Mouse (Mus musculus): ENCODE results near the gene Atxn1. TPM values are rescaled to one million over a fixed set of nuclear protein-coding genes. Genes with fewer than 3 reads are reported as not detected.
A peak's percentile ranks its signal among the peaks of the same experiment; 100 is the strongest.

The Atxn1 gene
- polyA plus RNA-seq, 1 experiment from 2014 or later: 6.8 TPM

GRCm38 (mm10) chr13:45577366-45577765, 387.4 kb downstream of the Atxn1 start:
- ATAC-seq (replicated peaks; ENCODE audit: low FRiP score, low read depth): no peak
- no peak for TF ChIP-seq CTCF (IDR thresholded peaks at IDR 0.05; ENCODE audit: low read depth)
- no peaks in the 10 kb centered on the region for H3K27me3 ChIP-seq (ENCODE audit: insufficient read depth, low read length)
- H3K4me1 ChIP-seq (replicated peaks; ENCODE audit: insufficient read depth, low read length): peaks cover 5% of the 10 kb centered on the region
- no peak overlapping the region for H3K4me3 ChIP-seq (replicated peaks; ENCODE audit: low read depth, low read length)
- H3K9ac ChIP-seq (ENCODE audit: low read depth, low read length): no peak overlapping the region
- H3K36me3 ChIP-seq (ENCODE audit: insufficient read depth, low read length): no peaks in the 10 kb centered on the region
- H3K27ac ChIP-seq: no peak overlapping the region
- WGBS: 53% methylated on average over 5 of the region's 5 CpGs
- no peaks in the 10 kb centered on the region for H3K9me3 ChIP-seq (replicated peaks; ENCODE audit: low read length)
- DNase-seq (ENCODE audit: low spot score): no peak
- H3K4me2 ChIP-seq (ENCODE audit: low read length): no peak overlapping the region

GRCm38 (mm10) chr13:45576185-45576584, 388.6 kb downstream of the Atxn1 start:
- H3K4me1 ChIP-seq (replicated peaks; ENCODE audit: insufficient read depth, low read length): peaks cover 5% of the 10 kb centered on the region; the same call in 1 of the 2 replicates
- H3K27me3 ChIP-seq (ENCODE audit: insufficient read depth, low read length): no peaks in the 10 kb centered on the region
- H3K27ac ChIP-seq: peak overlapping the region; percentile 89
- H3K36me3 ChIP-seq (ENCODE audit: insufficient read depth, low read length): no peaks in the 10 kb centered on the region
- ATAC-seq (replicated peaks; ENCODE audit: low FRiP score, low read depth): no peak; the same call in 1 of the 2 replicates
- H3K4me2 ChIP-seq (ENCODE audit: low read length): peak overlapping the region; percentile 14; the same call in 1 of the 2 replicates
- WGBS: 46% methylated on average over 4 of the region's 4 CpGs
- H3K4me3 ChIP-seq (replicated peaks; ENCODE audit: low read depth, low read length): no peak overlapping the region
- TF ChIP-seq CTCF (IDR thresholded peaks at IDR 0.05; ENCODE audit: low read depth): no peak
- H3K9ac ChIP-seq (ENCODE audit: low read depth, low read length): no peak overlapping the region
- peak; percentile 91 for DNase-seq (ENCODE audit: low spot score)
- no peaks in the 10 kb centered on the region for H3K9me3 ChIP-seq (replicated peaks; ENCODE audit: low read length)

GRCm38 (mm10) chr13:45572768-45573167, 392.0 kb downstream of the Atxn1 start:
- TF ChIP-seq CTCF (IDR thresholded peaks at IDR 0.05; ENCODE audit: low read depth): peak; percentile 85
- DNase-seq (ENCODE audit: low spot score): peak; percentile 86
- Histone ChIP-seq H3K27me3 (ENCODE audit: insufficient read depth, low read length) (no peaks in the 10 kb centered on the region), H3K9ac (ENCODE audit: low read depth, low read length) (no peak overlapping the region), H3K27ac (no peak overlapping the region), H3K36me3 (ENCODE audit: insufficient read depth, low read length) (no peaks in the 10 kb centered on the region), H3K4me2 (ENCODE audit: low read length) (no peak overlapping the region), H3K4me1 (replicated peaks; ENCODE audit: insufficient read depth, low read length) (peaks cover 5% of the 10 kb centered on the region; the same call in 1 of the 2 replicates), H3K9me3 (replicated peaks; ENCODE audit: low read length) (no peaks in the 10 kb centered on the region), H3K4me3 (replicated peaks; ENCODE audit: low read depth, low read length) (no peak overlapping the region)
- 27% methylated on average over 4 of the region's 4 CpGs for WGBS
- ATAC-seq (replicated peaks; ENCODE audit: low FRiP score, low read depth): no peak

- Histone ChIP-seq H3K4me2 (ENCODE audit: low read length) (peak overlapping the region; percentile 21; the same call in 1 of the 2 replicates), H3K27ac (no peak overlapping the region), H3K4me1 (replicated peaks; ENCODE audit: insufficient read depth, low read length) (peaks cover 5% of the 10 kb centered on the region; the same call in 1 of the 2 replicates), H3K9me3 (replicated peaks; ENCODE audit: low read length) (no peaks in the 10 kb centered on the region), H3K27me3 (ENCODE audit: insufficient read depth, low read length) (no peaks in the 10 kb centered on the region), H3K9ac (ENCODE audit: low read depth, low read length) (no peak overlapping the region), H3K36me3 (ENCODE audit: insufficient read depth, low read length) (0 out of 2 replicates have a peak, but pooled peaks cover 5% of the 10 kb centered on the region), H3K4me3 (replicated peaks; ENCODE audit: low read depth, low read length) (no peak overlapping the region)
- DNase-seq (ENCODE audit: low spot score): peak; percentile 88
- ATAC-seq (replicated peaks; ENCODE audit: low FRiP score, low read depth): peak; percentile 33; the same call in 1 of the 2 replicates
- peak; percentile 98 for TF ChIP-seq CTCF (IDR thresholded peaks at IDR 0.05; ENCODE audit: low read depth)
- WGBS: 6% methylated on average over 6 of the region's 6 CpGs
Observed at GRCm38 (mm10) chr13:45571795-45572262, 393.0 kb downstream of the Atxn1 start.

- H3K9me3 ChIP-seq (replicated peaks; ENCODE audit: low read length): no peaks in the 10 kb centered on the region
- H3K36me3 ChIP-seq (ENCODE audit: insufficient read depth, low read length): 0 out of 2 replicates have a peak, but pooled peaks cover 10% of the 10 kb centered on the region
- H3K9ac ChIP-seq (ENCODE audit: low read depth, low read length): no peak overlapping the region
- H3K27ac ChIP-seq: no peak overlapping the region
- H3K27me3 ChIP-seq (ENCODE audit: insufficient read depth, low read length): no peaks in the 10 kb centered on the region
- WGBS: 66% methylated on average over 7 of the region's 7 CpGs
- ATAC-seq (replicated peaks; ENCODE audit: low FRiP score, low read depth): no peak
- no peak for TF ChIP-seq CTCF (IDR thresholded peaks at IDR 0.05; ENCODE audit: low read depth)
- no peak overlapping the region for H3K4me2 ChIP-seq (ENCODE audit: low read length)
- no peak for DNase-seq (ENCODE audit: low spot score)
- no peak overlapping the region for H3K4me3 ChIP-seq (replicated peaks; ENCODE audit: low read depth, low read length)
- peaks cover 3% of the 10 kb centered on the region; the same call in 1 of the 2 replicates for H3K4me1 ChIP-seq (replicated peaks; ENCODE audit: insufficient read depth, low read length)
Observed at GRCm38 (mm10) chr13:45569932-45570331, 394.9 kb downstream of the Atxn1 start.

- Histone ChIP-seq H3K4me2 (ENCODE audit: low read length) (no peak overlapping the region), H3K27me3 (ENCODE audit: insufficient read depth, low read length) (no peaks in the 10 kb centered on the region), H3K4me3 (replicated peaks; ENCODE audit: low read depth, low read length) (no peak overlapping the region), H3K9me3 (replicated peaks; ENCODE audit: low read length) (no peaks in the 10 kb centered on the region), H3K27ac (no peak overlapping the region), H3K9ac (ENCODE audit: low read depth, low read length) (no peak overlapping the region), H3K4me1 (replicated peaks; ENCODE audit: insufficient read depth, low read length) (no peaks in the 10 kb centered on the region), H3K36me3 (ENCODE audit: insufficient read depth, low read length) (0 out of 2 replicates have a peak, but pooled peaks cover 10% of the 10 kb centered on the region)
- DNase-seq (ENCODE audit: low spot score) (no peak), ATAC-seq (replicated peaks; ENCODE audit: low FRiP score, low read depth) (no peak)
- no peak for TF ChIP-seq CTCF (IDR thresholded peaks at IDR 0.05; ENCODE audit: low read depth)
- 50% methylated on average over 4 of the region's 4 CpGs for WGBS
Observed at GRCm38 (mm10) chr13:45564946-45565345, 399.9 kb downstream of the Atxn1 start.
